Mouse (Mus musculus) kidney, postnatal 0 days (tissue): ENCODE data around the gene Ecm2. TPM values are rescaled to one million over a fixed set of nuclear protein-coding genes. Genes with fewer than 3 reads are reported as not detected.

Experiments used
- ATAC-seq: fragments of 200-750 bp; cut with Nextera tagmentation; replicated peaks from 2 replicates; pipeline ENCODE4 v1.8.0; 2017; ENCODE audit warnings: low read depth, moderate number of reproducible peaks, moderate TSS enrichment, moderate library complexity; ENCODE audit not compliant: low FRiP score
- DNase-seq: peaks from one replicate; pipeline ENCODE4 v3.0.0-alpha.2; 2016; ENCODE audit warnings: low spot score
- H3K27ac ChIP-seq: fragments of 300-500 bp; sonication (generic); 2 replicates; pipeline ENCODE4 v1.5.1; 2014; ENCODE audit warnings: mild to moderate bottlenecking
- H3K27me3 ChIP-seq: fragments of 300-500 bp; sonication (generic); 2 replicates; pipeline ENCODE4 v1.6.1; 2014; ENCODE audit warnings: low read length, mixed read lengths; ENCODE audit not compliant: insufficient read depth
- H3K36me3 ChIP-seq: fragments of 300-500 bp; sonication (generic); 2 replicates; pipeline ENCODE4 v1.6.1; 2014; ENCODE audit warnings: low read length, mixed read lengths; ENCODE audit not compliant: insufficient read depth
- H3K4me1 ChIP-seq: fragments of 300-500 bp; sonication (generic); replicated peaks from 2 replicates; pipeline ENCODE4 v1.6.1; 2014; ENCODE audit warnings: antibody characterized with exemption, low read length, mixed read lengths; ENCODE audit not compliant: insufficient read depth
- H3K4me2 ChIP-seq: fragments of 300-500 bp; sonication (generic); 2 replicates; pipeline ENCODE4 v1.6.1; 2014; ENCODE audit warnings: mild to moderate bottlenecking, low read length, moderate library complexity, mixed read lengths
- H3K4me3 ChIP-seq: fragments of 300-500 bp; sonication (generic); replicated peaks from 2 replicates; pipeline ENCODE4 v1.5.1; 2014; ENCODE audit warnings: low read depth, low read length
- H3K9ac ChIP-seq: fragments of 300-500 bp; sonication (generic); 2 replicates; pipeline ENCODE4 v1.6.1; 2014; ENCODE audit warnings: low read depth, low read length
- H3K9me3 ChIP-seq: fragments of 300-500 bp; sonication (generic); replicated peaks from 2 replicates; pipeline ENCODE4 v1.6.1; 2016; ENCODE audit warnings: low read length, inconsistent platforms, mixed read lengths
- CTCF ChIP-seq: IDR thresholded peaks from 2 replicates; pipeline ENCODE4 v1.5.1; 2016; ENCODE audit warnings: antibody characterized with exemption, low read depth, mild to moderate bottlenecking, moderate library complexity
- WGBS: fragments of 180-500 bp; shearing (Covaris S2); extraction: QIAGEN DNeasy Blood & Tissue Kit; methylation state at CpG from one replicate; pipeline ENCODE4 v1.1.7; 2014; 5-methylcytosine and 5-hydroxymethylcytosine counted together
- polyA plus RNA-seq: library from polyadenylated mRNA; unstranded; fragments of >200 nt; fragmentation: Nextera tagmentation; extraction: Ambion mirVana; gene quantifications from 2 replicates; pipeline ENCODE4 v1.2.1, GENCODE M21; 2015

Gene Ecm2
- polyA plus RNA-seq, 1 experiment from 2014 or later = 2.5 TPM

- peak; percentile 56 for DNase-seq
- Histone ChIP-seq H3K27ac (peak overlapping the region; percentile 28; the same call in 1 of the 2 replicates), H3K4me3 (no peak overlapping the region), H3K4me1 (no peaks in the 10 kb centered on the region), H3K9me3 (no peaks in the 10 kb centered on the region), H3K36me3 (peaks cover 18% of the 10 kb centered on the region), H3K4me2 (no peak overlapping the region), H3K27me3 (no peaks in the 10 kb centered on the region), H3K9ac (no peak overlapping the region)
- TF ChIP-seq CTCF = no peak
- WGBS = 65% methylated on average over 11 of the region's 11 CpGs
- ATAC-seq = no peak
These were observed 38.1 kb upstream of the Ecm2 start for GRCm38 (mm10) chr13:49466393-49467075.

DNA sequence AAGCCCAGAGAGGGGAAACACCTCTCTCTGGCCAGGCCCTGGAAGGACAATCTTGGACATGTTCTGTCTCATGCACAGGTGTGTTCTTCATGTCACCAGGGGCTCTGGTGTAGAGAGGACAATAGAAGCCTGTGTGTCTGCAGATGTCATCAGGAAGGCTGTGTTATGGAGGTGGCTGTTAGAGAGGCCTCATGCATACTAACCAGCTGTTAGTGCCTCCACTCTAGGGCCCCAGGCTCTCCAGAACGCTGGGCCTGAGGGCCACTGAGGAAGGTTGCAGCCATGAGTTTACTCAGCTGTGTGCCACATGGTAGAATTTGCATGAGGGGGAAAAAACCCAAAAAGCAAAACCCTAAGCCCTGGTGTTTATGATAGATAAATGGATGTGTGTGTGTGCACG lies 37.0 kb upstream of the Ecm2 start:
- ATAC-seq = no peak
- 47% methylated on average over 2 of the region's 2 CpGs for WGBS
- no peaks in the 10 kb centered on the region for H3K27me3 ChIP-seq
- no peak overlapping the region for H3K9ac ChIP-seq
- H3K27ac ChIP-seq = no peak overlapping the region
- no peak for TF ChIP-seq CTCF
- H3K9me3 ChIP-seq = no peaks in the 10 kb centered on the region
- DNase-seq = no peak
- H3K4me1 ChIP-seq = no peaks in the 10 kb centered on the region
- H3K4me3 ChIP-seq = no peak overlapping the region
- no peak overlapping the region for H3K4me2 ChIP-seq
- peaks cover 7% of the 10 kb centered on the region for H3K36me3 ChIP-seq

GRCm38 (mm10) chr13:49469002-49469401 lies 35.6 kb upstream of the Ecm2 start:
- WGBS = 95% methylated on average over 5 of the region's 5 CpGs
- no peak for DNase-seq
- TF ChIP-seq CTCF = peak; percentile 15; the same call in 1 of the 2 replicates
- Histone ChIP-seq H3K36me3 (peaks cover 6% of the 10 kb centered on the region), H3K4me3 (no peak overlapping the region), H3K9ac (no peak overlapping the region), H3K27ac (no peak overlapping the region), H3K27me3 (no peaks in the 10 kb centered on the region), H3K9me3 (no peaks in the 10 kb centered on the region), H3K4me2 (no peak overlapping the region), H3K4me1 (no peaks in the 10 kb centered on the region)
- ATAC-seq = no peak

GRCm38 (mm10) chr13:49470319-49470718 lies 34.3 kb upstream of the Ecm2 start:
- Histone ChIP-seq H3K9me3 (no peaks in the 10 kb centered on the region), H3K36me3 (no peaks in the 10 kb centered on the region), H3K4me3 (no peak overlapping the region), H3K4me2 (no peak overlapping the region), H3K27me3 (no peaks in the 10 kb centered on the region), H3K4me1 (no peaks in the 10 kb centered on the region), H3K9ac (no peak overlapping the region), H3K27ac (no peak overlapping the region)
- WGBS = 92% methylated on average over 4 of the region's 4 CpGs
- DNase-seq = no peak
- no peak for TF ChIP-seq CTCF
- no peak for ATAC-seq

- Histone ChIP-seq H3K4me3 (no peak overlapping the region), H3K36me3 (no peaks in the 10 kb centered on the region), H3K9ac (no peak overlapping the region), H3K27me3 (no peaks in the 10 kb centered on the region), H3K27ac (no peak overlapping the region), H3K9me3 (no peaks in the 10 kb centered on the region), H3K4me1 (no peaks in the 10 kb centered on the region), H3K4me2 (no peak overlapping the region)
- TF ChIP-seq CTCF = no peak
- ATAC-seq = no peak
- no peak for DNase-seq
- 75% methylated on average over 4 of the region's 4 CpGs for WGBS
These were observed 33.8 kb upstream of the Ecm2 start for GRCm38 (mm10) chr13:49470806-49471205.

DNA sequence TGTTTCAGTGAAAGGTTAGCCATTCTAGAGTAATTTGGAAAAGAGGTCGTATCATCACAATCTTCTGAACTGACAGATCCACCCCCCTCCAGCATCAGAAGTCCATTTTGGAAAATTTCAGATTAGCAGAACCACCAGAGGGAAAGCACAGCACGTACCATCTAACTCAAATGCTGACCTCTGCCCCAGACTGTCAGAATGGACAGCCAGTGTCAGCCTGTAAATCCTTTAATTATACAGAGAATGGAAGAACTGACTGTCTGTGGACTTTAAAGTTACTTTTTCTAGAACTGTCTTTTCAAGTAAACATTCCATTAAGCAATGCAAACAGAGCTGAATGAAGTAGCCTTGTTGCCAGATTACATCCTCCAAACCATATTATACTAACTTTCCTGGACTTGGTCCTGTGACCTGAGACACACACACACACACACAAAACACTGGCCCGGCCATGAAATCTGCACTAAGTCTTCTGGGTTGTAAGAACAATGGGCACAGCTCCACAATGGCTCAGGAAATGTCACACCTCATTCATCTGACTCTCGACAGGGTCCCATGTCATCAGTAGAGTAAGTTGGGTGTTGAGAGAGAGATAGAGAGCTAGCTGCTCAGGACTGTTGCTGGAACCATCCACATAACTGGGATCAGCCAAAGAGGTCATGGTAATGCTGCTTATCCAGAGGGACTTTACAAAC lies 32.5 kb upstream of the Ecm2 start:
- WGBS = 71% methylated on average over 4 of the region's 4 CpGs
- DNase-seq (no peak), ATAC-seq (no peak)
- Histone ChIP-seq H3K27me3 (no peaks in the 10 kb centered on the region), H3K4me2 (no peak overlapping the region), H3K4me1 (no peaks in the 10 kb centered on the region), H3K27ac (no peak overlapping the region), H3K9me3 (no peaks in the 10 kb centered on the region), H3K4me3 (no peak overlapping the region), H3K36me3 (no peaks in the 10 kb centered on the region), H3K9ac (no peak overlapping the region)
- TF ChIP-seq CTCF = no peak
